Mouse (Mus musculus): ENCODE results near the gene Prss43. TPM values are rescaled to one million over a fixed set of nuclear protein-coding genes. Genes with fewer than 3 reads are reported as not detected.

Gene Prss43
- total and polyA plus RNA-seq, 3 experiments: not detected

DNA sequence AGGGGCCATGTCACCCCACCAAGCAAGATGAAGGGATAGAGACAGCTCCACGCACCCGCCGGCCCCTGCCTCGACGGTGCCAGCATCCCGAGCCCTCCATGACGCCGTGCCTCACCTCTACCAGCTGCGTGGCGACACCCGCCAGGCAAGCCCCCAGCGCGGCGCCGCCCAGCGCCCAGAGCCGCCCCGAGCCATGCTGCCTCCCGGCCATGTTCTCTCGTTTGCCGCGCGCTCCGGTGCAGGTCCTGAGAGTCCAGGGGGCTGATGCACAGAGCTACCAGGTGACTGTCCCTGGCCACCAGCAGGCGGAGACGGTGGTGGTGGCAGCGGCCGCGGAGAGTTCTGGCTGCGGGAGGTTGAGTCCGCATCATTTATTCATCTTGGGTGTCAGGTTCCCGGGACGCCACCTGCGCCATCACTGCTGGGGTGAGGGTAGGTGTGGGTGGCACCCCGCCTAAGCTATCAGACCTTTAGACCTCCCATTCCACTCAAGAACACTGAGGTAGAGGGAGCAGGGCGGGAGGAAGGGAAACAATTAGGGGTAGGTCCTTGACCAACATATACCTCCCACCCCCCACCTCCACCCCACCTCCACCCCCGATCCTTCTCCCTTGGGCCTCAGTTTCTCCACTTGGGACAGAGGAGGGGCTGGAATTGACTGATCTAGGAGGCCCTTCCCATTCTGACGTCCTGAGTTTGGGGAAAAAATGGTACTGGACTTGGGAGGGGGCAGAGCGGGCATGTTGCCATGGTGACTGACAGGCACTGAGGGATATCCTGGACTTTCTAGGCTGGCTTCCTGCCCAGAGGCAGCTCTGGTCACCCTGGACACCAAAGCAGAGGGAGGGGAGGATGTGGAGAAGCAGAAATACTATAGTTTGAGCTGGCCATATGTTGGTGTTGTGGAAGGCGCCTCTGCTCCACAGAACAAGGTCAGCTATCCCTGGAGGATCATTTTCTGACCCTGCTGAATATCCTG, 47.5 kb downstream of the Prss43 start:
- in situ Hi-C loops (cut with MboI; ENCODE audit: low pct_ligation_motif_present, low pct_unique_long_range_greater_than_20kb, low sequenced_read_pairs): no loop called here

GRCm38 (mm10) chr9:110874660-110875191, 48.2 kb downstream of the Prss43 start:
- Histone ChIP-seq H3K9me3 (replicated peaks; ENCODE audit: low read length) (no peaks in the 10 kb centered on the region), H3K9ac (ENCODE audit: insufficient read depth, low read depth) (no peak overlapping the region), H3K4me3 (replicated peaks in 1 of 3; ENCODE audit: low read depth in 2 of 3, low read length in 2 of 3, poor library complexity in 1 of 3) (no peak overlapping the region), H3K27me3 (replicated peaks) (peaks cover 12% of the 10 kb centered on the region), H3K36me3 (replicated peaks in 1 of 2; ENCODE audit: control insufficient read depth in 1 of 2, insufficient read depth in 1 of 2, low read length in 1 of 2) (no peaks in the 10 kb centered on the region), H3K4me2 (ENCODE audit: insufficient read depth, low read depth, poor library complexity, severe bottlenecking) (no peak overlapping the region), H3K27ac (ENCODE audit: insufficient read depth, low read depth) (no peak overlapping the region), H3K79me2 (replicated peaks; ENCODE audit: control insufficient read depth, extremely low read depth, insufficient read depth, poor library complexity, severe bottlenecking) (no peaks in the 10 kb centered on the region), H3K4me1 (ENCODE audit: control insufficient read depth in 1 of 2, insufficient read depth in 2 of 2) (no peaks in the 10 kb centered on the region)
- DNase-seq (ENCODE audit: extremely low read depth): no peak
- TF ChIP-seq POLR2A (IDR thresholded peaks at IDR 0.05; ENCODE audit: low read depth, low read length) (no peak), TBP (conservative IDR thresholded peaks at IDR 0.05; ENCODE audit: low read depth, low read length) (no peak), SMC3 (IDR thresholded peaks at IDR 0.05; ENCODE audit: low read depth, low read length) (no peak), MAZ (IDR thresholded peaks at IDR 0.05; ENCODE audit: low read depth, low read length) (no peak), MAX (IDR thresholded peaks at IDR 0.05; ENCODE audit: low read length) (no peak), IRF4 (IDR thresholded peaks at IDR 0.05; ENCODE audit: low read depth, low read length) (no peak), TCF12 (IDR thresholded peaks at IDR 0.05; ENCODE audit: low read depth, low read length) (no peak), GABPA (IDR thresholded peaks at IDR 0.05; ENCODE audit: insufficient replicate concordance, low read depth, low read length) (no peak), MEF2A (IDR thresholded peaks at IDR 0.05; ENCODE audit: borderline replicate concordance, low read depth, low read length) (no peak), ELF1 (IDR thresholded peaks at IDR 0.05; ENCODE audit: low read depth, low read length) (no peak), RAD21 (IDR thresholded peaks at IDR 0.05; ENCODE audit: low read depth, low read length) (no peak), CHD2 (IDR thresholded peaks at IDR 0.05; ENCODE audit: low read length) (no peak), NELFE (IDR thresholded peaks at IDR 0.05; ENCODE audit: low read depth, low read length) (no peak), CHD1 (IDR thresholded peaks at IDR 0.05; ENCODE audit: low read depth, low read length) (no peak), ETS1 (conservative IDR thresholded peaks at IDR 0.05; ENCODE audit: low read depth, low read length) (no peak), RCOR1 (conservative IDR thresholded peaks at IDR 0.05; ENCODE audit: low read depth, low read length) (no peak), ZMIZ1 (IDR thresholded peaks at IDR 0.05; ENCODE audit: low read depth, low read length) (no peak), EP300 (IDR thresholded peaks at IDR 0.05; ENCODE audit: low read length) (no peak), BHLHE40 (IDR thresholded peaks at IDR 0.05; ENCODE audit: low read depth, low read length) (no peak)
- in situ Hi-C loops (cut with MboI; ENCODE audit: low pct_ligation_motif_present, low pct_unique_long_range_greater_than_20kb, low sequenced_read_pairs): loop anchor here (5.0 kb wide), 1 partner anchor 147 kb away; no protein-coding TSS in a partner anchor
- dilution Hi-C loops (cut with MboI; ENCODE audit: extremely low pct_ligation_motif_present, extremely low pct_unique_long_range_greater_than_20kb, low sequenced_read_pairs): no loop called here

More for the DNA sequence above, 47.5 kb downstream of the Prss43 start:
- no peak overlapping the region for H3K4me3 ChIP-seq (replicated peaks in 1 of 3; ENCODE audit: low read depth in 2 of 3, low read length in 2 of 3, poor library complexity in 1 of 3)
- TF ChIP-seq EP300 (IDR thresholded peaks at IDR 0.05; ENCODE audit: low read length): no peak
- TF ChIP-seq RAD21 (IDR thresholded peaks at IDR 0.05; ENCODE audit: low read depth, low read length): no peak
- no peak for TF ChIP-seq MEF2A (IDR thresholded peaks at IDR 0.05; ENCODE audit: borderline replicate concordance, low read depth, low read length)
- no peak for TF ChIP-seq MYC (IDR thresholded peaks at IDR 0.05; ENCODE audit: low read depth, low read length)
- DNase-seq (ENCODE audit: extremely low read depth): no peak
- H3K9me3 ChIP-seq (replicated peaks; ENCODE audit: low read length): no peaks in the 10 kb centered on the region
- no peak overlapping the region for H3K27ac ChIP-seq (ENCODE audit: insufficient read depth, low read depth)
- no peak overlapping the region for H3K4me2 ChIP-seq (ENCODE audit: insufficient read depth, low read depth, poor library complexity, severe bottlenecking)
- peaks cover 6% of the 10 kb centered on the region for H3K27me3 ChIP-seq (replicated peaks)
- dilution Hi-C loops (cut with MboI; ENCODE audit: extremely low pct_ligation_motif_present, extremely low pct_unique_long_range_greater_than_20kb, low sequenced_read_pairs): no loop called here
- H3K9ac ChIP-seq (ENCODE audit: insufficient read depth, low read depth): no peak overlapping the region
- no peaks in the 10 kb centered on the region for H3K36me3 ChIP-seq (replicated peaks in 1 of 2; ENCODE audit: control insufficient read depth in 1 of 2, insufficient read depth in 1 of 2, low read length in 1 of 2)
- H3K79me2 ChIP-seq (replicated peaks; ENCODE audit: control insufficient read depth, extremely low read depth, insufficient read depth, poor library complexity, severe bottlenecking): no peaks in the 10 kb centered on the region
- H3K4me1 ChIP-seq (ENCODE audit: control insufficient read depth in 1 of 2, insufficient read depth in 2 of 2): no peaks in the 10 kb centered on the region

Data from CH12.LX (cell line).